Mouse (Mus musculus): Measurements from ENCODE around the gene Klhdc7b.

DNA sequence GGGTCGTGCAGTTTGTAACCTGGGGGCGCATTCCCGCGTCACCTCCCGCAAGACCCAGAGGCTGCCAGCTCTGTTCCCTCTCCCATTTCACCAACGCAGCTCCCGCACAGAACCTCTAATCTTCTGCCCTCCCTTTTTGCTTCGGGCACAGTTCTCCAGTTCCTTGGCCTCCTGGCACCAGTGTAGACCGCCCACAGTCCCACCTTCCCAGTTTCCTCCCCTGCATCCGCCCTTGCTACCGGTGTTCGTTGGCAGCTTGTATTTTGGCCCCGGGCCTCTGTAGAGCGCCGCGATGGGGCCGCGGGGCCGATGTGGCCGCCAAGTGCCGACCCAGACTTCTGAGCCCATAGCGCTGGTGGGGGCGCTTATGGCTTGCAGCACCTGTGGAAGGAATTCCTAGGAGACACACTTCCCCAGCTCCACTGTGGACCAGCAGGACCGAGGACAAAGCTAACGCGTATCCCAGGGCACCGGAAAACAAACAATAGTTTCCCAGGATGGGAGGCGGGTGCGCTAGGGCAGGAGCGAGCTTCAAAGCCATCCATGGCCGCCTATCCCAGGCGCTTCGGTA is 5.8 kb upstream of the Klhdc7b start, which contains the start of gene Odf3b:
- TF ChIP-seq POLR2A (IDR thresholded peaks at IDR 0.05; ENCODE audit: insufficient read length, low read depth) (no peak), MAX (IDR thresholded peaks at IDR 0.05; ENCODE audit: low read depth) (no peak), TCF3 (IDR thresholded peaks at IDR 0.05; ENCODE audit: insufficient read length, low read depth) (no peak), USF1 (IDR thresholded peaks at IDR 0.05; ENCODE audit: low read depth) (no peak), TCF12 (IDR thresholded peaks at IDR 0.05; ENCODE audit: insufficient read depth, poor library complexity, severe bottlenecking) (no peak), CEBPB (IDR thresholded peaks at IDR 0.05; ENCODE audit: insufficient read depth, poor library complexity, severe bottlenecking) (no peak)

All from myocyte (in vitro differentiated cells).